Mouse (Mus musculus) frontal cortex, postnatal 10 days (tissue): ENCODE data around the gene Gm765.

ENCODE experiments used
- DNase-seq, 2 experiments: peaks; one replicate each; pipeline ENCODE4 v3.0.0; 2022; ENCODE audit warnings: low spot score in 2 of 2, mixed read lengths in 1 of 2

Gene Gm765

DNA sequence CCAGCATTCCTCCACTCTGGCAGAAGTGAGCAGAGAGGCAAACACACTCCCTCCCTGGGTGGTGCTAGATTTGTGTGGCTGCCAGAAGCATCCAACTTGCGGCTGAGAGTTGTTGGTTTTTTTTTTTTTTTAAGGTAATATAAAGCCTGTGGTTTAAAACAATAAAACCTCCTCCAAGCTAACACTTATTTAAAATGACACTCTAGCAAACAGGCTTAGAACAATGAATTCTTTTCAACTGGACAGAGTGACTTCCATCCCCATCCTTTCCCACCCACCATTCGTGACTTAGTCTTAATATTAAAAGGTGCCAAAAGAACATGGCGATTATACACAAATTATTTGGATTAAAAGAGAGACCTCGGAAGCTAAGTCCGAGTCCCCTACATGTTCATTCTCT, at the start of gene Gm765:
Gm765 (minus strand) TSS at position 101 of the 400 bp plus-strand sequence.
- no peak for DNase-seq

DNA sequence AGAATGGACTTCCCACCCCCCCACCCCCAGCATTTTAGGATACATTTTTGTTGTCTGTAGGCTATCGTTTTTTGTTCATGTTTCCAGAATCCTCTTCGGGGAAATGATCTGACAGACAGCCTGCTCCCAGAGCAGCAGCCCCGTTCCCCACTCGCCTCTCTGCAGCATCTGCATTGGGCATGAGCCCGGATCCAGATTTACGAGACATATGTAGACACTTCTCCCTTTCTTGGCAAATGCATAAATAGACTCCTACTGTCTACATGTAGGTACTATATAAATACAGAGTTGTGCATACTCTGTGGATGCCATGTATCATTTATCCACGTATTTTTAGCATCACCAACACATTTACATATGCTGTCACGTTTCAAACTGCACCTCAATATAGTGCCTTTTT, 42.9 kb upstream of the Gm765 start:
- DNase-seq, result peak; percentile 45 to 57

DNA sequence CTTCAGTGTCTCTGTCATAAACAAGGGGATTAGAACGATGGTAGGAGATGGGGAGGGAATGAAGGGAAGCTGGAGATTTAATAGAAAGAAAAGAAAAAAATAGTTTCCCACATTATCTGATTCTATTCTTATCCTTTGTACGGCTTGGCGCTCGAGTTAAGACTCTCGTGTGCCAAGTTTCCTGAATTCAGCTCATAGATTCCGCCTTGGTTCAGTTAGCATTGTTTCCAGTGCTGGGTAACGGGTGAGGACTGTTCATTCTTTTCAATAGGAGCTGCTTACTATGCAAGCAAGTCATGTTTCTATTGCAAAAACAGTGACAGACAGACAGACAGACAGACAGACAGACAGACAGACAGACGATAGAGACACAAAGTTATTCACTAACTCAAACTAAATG, 41.9 kb upstream of the Gm765 start:
- no peak for DNase-seq

DNA sequence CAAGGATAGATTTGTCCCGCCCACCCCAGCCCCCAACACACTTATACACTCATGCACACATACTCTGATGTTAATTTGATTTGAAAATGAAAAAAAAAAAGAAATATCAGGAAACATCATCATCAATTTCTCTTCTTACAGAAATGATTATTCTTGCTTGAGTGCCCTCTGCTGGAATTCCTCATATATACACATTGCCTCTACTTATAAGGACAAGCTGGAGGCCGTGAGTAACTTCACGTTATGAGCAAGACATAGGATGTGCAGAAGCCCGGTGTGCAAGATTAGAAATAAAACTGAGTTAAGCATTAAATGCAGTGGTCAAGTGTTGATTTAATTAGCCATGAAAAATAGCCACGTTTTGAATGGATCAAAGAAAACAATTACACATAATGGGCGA, 40.9 kb upstream of the Gm765 start:
- DNase-seq, result peak in 1 of 2 experiments; percentile 22

DNA sequence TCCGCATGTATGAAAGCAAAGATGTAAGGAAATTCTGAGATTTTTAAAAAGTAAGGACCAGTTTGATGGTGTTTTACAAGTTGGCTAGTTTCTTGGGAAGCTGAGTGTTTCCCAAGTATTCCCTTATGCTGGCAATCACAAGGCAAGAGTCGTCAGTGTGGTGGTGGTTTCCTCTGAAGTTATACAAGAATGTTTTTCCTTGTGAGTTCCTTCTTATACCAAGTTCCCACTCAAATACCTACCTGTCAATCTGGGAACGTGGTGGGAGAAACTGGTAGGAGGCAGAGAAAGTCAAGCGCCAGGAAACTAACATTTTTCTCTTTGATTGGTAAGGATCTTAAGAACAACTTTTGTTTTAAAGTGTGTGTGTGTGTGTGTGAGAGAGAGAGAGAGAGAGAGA, 23.6 kb upstream of the Gm765 start:
- no peak for DNase-seq

- DNase-seq, result no peak
Observed at GRCm38 (mm10) chr6:98355271-98355670, 12.7 kb upstream of the Gm765 start.

DNA sequence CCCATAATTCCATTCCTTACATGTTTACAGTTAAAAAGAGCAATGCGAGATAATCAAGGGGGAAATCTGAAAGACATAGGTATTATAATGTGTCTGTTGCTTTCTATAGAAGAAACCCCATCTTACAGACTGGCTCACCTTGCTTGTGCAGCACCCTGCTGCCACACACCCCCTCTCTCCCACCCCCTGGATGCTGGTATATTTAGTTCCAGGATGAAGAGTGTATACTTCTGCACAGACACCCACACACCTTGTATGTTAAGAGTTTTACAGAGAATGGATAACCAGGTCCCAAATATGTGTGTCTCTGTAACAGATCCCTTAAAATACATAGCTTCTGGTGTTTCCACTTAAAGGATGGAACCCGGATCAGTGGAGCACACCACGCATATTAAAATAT, 10.7 kb upstream of the Gm765 start:
- no peak for DNase-seq

GRCm38 (mm10) chr6:98332714-98333113, 9.8 kb downstream of the Gm765 start:
- DNase-seq, result no peak

GRCm38 (mm10) chr6:98311659-98312058, 30.9 kb downstream of the Gm765 start:
- DNase-seq, result no peak

- DNase-seq, result no peak
Observed at GRCm38 (mm10) chr6:98307647-98308046, 34.9 kb downstream of the Gm765 start.

DNA sequence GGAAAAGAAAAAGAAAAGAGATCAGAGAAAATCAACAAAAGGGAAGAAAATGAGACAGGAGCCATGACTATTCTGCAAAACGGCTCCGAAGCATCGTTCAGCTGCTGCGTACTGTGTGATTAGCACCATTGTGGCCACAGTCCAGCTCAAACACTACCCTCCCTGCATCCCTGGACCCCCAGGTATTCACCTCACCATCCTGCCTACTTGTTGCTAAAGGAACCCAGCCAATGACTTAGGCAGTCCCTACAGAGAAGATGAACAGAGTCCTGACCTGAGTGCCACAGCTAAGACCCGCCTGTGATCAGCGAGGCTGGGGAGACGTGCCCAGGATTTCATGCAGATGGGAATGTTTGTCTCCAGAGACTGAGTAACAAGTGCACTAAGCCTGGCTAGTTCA, 35.4 kb downstream of the Gm765 start:
- DNase-seq, result no peak

DNA sequence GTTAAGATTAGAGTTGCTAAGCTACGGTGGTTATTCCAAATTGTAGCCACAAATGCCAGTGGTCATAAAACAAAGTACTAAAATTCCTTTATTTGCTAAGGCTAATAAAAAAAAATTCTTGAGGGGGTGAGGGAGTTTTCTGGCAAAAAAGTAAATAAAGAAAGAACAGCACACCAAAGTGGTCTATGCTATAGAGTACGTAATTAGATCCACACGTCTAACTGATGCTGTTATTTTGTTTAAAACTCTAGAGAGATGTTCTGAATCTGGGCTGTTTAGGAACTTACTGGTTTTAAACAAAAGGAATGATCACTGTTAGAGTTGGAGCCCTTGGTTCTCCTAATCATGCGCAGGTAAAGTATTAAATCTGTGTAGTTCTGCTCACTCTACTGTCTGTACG, 50.5 kb downstream of the Gm765 start:
- no peak for DNase-seq

GRCm38 (mm10) chr6:98288316-98288715, 54.2 kb downstream of the Gm765 start:
- DNase-seq, result no peak

- DNase-seq, result no peak
Observed at GRCm38 (mm10) chr6:98287521-98287920, 55.0 kb downstream of the Gm765 start.

- no peak for DNase-seq
Observed at GRCm38 (mm10) chr6:98285190-98285589, 57.4 kb downstream of the Gm765 start.

- no peak for DNase-seq
Observed at GRCm38 (mm10) chr6:98282791-98283190, 59.8 kb downstream of the Gm765 start.

- peak in 1 of 2 experiments; percentile 17 for DNase-seq
Observed at GRCm38 (mm10) chr6:98271553-98271952, 71.0 kb downstream of the Gm765 start.

- DNase-seq, result no peak
Observed at GRCm38 (mm10) chr6:98262961-98263360, 79.6 kb downstream of the Gm765 start.

- peak; percentile 27 to 59 for DNase-seq
Observed at GRCm38 (mm10) chr6:98259016-98259415, 83.5 kb downstream of the Gm765 start.

DNA sequence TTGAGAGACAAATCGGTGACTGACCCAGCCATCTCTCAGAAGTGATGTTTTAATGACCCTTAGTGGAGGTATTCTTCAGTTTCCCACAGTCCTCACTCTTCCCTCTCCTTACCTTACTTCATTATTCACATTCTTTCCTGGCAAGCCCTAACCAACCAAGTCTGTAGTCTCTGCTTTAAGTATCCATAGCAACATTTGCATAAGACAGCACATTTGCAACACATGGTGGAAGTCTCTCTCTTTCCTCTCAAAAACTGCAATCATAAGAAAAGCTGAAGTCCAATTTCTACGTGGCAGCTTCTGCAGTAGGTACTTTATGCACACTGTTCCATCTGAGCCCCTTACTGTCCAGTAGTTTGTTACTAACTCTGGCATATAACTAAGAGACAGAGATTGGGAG, 96.1 kb downstream of the Gm765 start:
- DNase-seq, result no peak

GRCm38 (mm10) chr6:98243186-98243585, 99.4 kb downstream of the Gm765 start:
- no peak for DNase-seq

DNA sequence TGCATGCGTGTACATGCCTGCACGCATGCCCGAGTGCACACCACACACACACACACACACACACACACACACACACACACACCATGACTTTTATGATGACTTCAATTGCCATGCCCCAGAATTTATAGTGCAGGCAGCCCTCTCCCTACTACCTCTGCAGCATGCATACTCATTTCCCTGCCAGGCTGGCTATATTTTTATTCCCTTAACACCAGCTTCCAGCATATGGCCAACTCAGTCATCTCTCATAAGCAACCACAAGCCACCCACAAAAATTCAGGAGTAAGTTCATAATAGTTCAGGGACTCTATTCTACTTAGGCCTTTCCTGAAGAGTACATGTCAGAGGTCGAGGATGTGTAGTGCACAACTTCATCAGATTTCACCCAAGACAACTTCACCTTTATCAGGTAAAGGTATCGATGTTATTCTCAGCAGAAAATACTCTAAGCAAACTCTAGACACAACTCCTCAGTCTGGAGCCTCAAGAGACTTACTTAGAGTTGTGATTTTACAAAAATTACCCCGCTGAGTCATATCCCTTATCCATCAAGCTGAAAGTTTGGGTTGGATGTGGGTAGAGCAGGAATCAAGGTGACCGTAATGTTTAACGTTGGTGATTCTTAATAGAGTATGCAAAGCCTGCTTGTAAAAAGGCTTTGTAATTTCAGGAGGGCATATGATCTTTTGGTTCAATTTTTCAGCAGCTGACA, 101.8 kb downstream of the Gm765 start:
- DNase-seq, result no peak

DNA sequence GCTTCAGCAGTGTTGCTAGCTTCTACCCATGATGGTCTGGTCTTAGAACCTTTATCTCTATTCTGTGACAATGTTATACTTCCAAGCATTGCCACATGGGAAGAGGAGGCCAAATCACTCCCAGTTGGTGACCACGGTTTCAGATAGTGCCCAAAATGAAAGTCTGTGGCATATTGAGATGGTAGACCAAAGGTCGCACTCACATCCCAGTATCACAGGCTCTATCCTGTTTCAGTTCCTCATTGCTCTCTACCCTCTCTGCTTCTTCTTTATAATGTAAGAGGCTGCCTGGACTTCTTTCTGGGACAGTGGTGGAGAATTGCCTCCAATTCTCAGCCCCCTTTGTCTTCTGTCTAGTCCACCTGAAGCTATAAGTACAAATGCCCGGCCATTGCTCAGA, 108.5 kb downstream of the Gm765 start:
- DNase-seq, result no peak

DNA sequence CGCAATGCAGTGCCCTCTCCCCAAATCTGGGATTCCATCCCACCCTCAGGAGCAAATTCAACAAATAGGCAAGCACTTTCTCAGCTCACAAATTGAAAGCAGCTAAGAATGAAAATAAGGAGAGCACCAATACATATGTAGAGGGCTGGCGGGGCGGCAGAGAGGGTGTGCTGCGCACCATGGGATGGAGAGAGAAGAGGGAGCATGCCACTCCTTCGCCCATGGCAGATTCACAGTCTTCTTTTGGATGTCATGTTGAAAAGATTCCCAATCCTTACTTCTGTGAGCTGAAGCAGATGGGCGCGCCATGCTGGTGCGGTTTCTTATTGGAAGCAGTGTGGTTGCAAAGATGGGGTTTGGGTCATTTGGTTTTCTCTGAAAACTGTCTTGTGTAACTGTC, 118.6 kb downstream of the Gm765 start:
- no peak for DNase-seq
